Mouse (Mus musculus): ENCODE data around the gene Prr23a3. TPM values are rescaled to one million over a fixed set of nuclear protein-coding genes. Genes with fewer than 3 reads are reported as not detected.

Gene Prr23a3
- not detected in 2 replicates for polyA plus RNA-seq (2012)

DNA sequence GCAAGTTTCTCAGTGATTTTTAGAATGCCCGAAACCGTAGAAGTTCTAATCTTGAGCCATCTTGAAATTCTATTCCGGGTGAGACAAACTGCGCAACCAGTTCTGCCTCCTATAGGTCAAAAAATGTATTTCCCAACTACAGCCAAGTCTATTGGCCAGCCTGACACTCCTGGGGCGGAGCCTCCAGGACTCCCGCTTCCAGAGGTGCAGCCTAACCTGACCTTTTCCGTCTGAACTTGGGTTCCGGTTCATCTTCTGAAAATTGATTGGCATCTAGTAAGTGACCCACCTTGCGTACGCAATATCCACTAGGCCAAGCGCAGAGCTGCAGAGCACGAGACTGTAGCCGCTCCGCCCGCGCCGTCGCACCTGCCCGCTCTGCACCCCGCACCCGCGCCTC is at the start of gene Prr23a3:
TSS of gene Prr23a3 (plus strand) at position 197 of the 400 bp plus-strand sequence.

DNA sequence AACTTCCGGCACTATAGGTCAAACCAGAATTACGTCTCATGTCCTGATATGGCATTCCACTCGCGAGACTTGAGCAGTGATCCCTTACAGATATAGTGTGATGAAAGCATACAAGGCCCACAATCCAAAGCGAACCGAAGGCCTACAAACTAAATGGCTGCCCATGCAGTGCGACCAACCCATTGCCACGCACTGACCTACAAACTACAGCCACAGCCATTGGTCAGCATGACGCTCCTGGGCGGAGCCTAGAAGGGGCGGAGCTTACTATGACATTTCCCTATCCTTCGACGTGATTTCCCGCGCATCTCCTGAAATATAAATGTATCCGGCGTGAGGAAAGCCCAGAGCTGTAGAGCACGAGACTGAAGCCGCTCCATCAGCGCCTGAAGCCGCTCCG is 22.4 kb upstream of the Prr23a3 start, which contains the start of gene Prr23a1:
TSS of gene Prr23a1 (plus strand) at position 387 of the 400 bp plus-strand sequence.

DNA sequence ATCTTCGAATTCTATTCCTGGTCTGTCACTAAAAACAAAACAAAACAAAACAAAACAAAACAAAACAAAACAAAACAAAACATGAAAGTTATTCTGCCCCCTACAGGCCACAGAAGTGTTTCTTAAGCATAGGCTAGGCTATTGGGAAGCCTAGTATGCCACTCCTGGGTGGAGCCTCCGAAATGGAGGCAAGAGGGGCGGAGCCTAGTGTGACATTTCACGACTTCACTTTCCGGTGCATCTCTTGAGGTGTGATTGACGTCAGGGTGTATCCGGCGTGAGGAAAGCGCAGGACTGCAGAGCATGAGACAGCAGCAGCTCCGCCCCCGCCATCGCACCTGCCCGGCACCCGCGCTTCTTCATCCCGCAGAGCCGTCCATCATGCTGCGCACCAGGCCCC is 8.4 kb upstream of the Prr23a3 start, which contains the start of gene Prr23a2:
TSS of gene Prr23a2 (plus strand) at position 285 of the 400 bp plus-strand sequence.

DNA sequence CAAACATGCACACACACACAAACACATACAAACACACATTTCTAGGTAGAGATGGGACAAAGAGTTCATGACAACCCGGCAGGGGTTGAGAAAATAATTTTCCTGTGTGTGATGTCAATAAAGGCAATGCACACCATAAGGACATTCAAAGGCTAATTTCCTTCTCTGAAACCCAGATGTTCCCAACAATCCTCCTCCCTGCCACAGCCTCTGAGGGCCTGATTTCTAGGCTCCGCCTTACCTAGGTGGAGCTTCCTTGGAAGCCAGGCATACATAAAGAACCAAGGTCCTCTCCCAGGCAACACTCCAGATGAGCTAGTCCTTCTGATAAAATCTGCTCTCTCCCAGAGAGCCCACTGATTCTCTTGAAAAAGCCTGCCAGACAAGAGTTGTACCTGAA is 38.3 kb downstream of the Prr23a3 start, which contains the start of gene 7420426K07Rik:
TSS of gene 7420426K07Rik (plus strand) at position 301 of the 400 bp plus-strand sequence.

Other genes starting within 250 kb of the Prr23a3 start
- gene Prr23a1, start 22.3 kb upstream of the Prr23a3 start, polyA plus RNA-seq (2012): not detected in 2 replicates
- gene Prr23a2, start 8.3 kb upstream of the Prr23a3 start, polyA plus RNA-seq (2012): not detected in 2 replicates
- gene 7420426K07Rik, start 38.4 kb downstream of the Prr23a3 start, polyA plus RNA-seq (2012): not detected in 2 replicates
- 0.04 TPM in 1 of 2 replicates, not detected in the other for gene Foxl2, start 90.5 kb downstream of the Prr23a3 start, polyA plus RNA-seq (2012)
- 27.7 and 27.9 TPM in 2 replicates for gene Faim, start 121.6 kb downstream of the Prr23a3 start, polyA plus RNA-seq (2012)
- not detected in 2 replicates for gene Gm1123, start 170.9 kb downstream of the Prr23a3 start, polyA plus RNA-seq (2012)